Mouse (Mus musculus) heart, adult 2 months (tissue): Measurements from ENCODE around the gene Phf21b. TPM values are rescaled to one million over a fixed set of nuclear protein-coding genes. Genes with fewer than 3 reads are reported as not detected.

Experiments used
- DNase-seq, 2 experiments: peaks; one replicate each; pipeline ENCODE4 v3.0.0; 2021
- H3K27ac ChIP-seq: fragments of 200-600 bp; 2 replicates; pipeline ENCODE4 v1.8.1; 2022
- H3K27me3 ChIP-seq: fragments of 200-500 bp; 2 replicates; pipeline ENCODE4 v1.6.1; 2012; ENCODE audit warnings: mild to moderate bottlenecking, low read length, inconsistent platforms, mixed read lengths; ENCODE audit not compliant: control insufficient read depth, insufficient read depth
- H3K36me3 ChIP-seq: fragments of 200-500 bp; 2 replicates; pipeline ENCODE4 v1.6.1; 2012; ENCODE audit warnings: low read length, inconsistent platforms; ENCODE audit not compliant: control insufficient read depth, insufficient read depth
- H3K4me1 ChIP-seq: fragments of 200-500 bp; 2 replicates; pipeline ENCODE4 v1.6.1; 2011; ENCODE audit warnings: low read length; ENCODE audit not compliant: control insufficient read depth, insufficient read depth
- H3K4me3 ChIP-seq: fragments of 200-600 bp; 2 replicates; pipeline ENCODE4 v1.8.1; 2022
- H3K79me2 ChIP-seq: fragments of 200-500 bp; replicated peaks from 2 replicates; pipeline ENCODE4 v1.6.1; 2012; ENCODE audit warnings: mild to moderate bottlenecking, inconsistent platforms, low read length, moderate library complexity, mixed read lengths; ENCODE audit not compliant: control insufficient read depth, insufficient read depth
- H3K9ac ChIP-seq: fragments of 200-500 bp; 2 replicates; pipeline ENCODE4 v1.6.1; 2012; ENCODE audit warnings: low read depth, mild to moderate bottlenecking, control low read depth, inconsistent platforms, low read length, mixed read lengths
- CTCF ChIP-seq: fragments of 200-600 bp; IDR thresholded peaks from 2 replicates; pipeline ENCODE4 v1.8.1; 2022; ENCODE audit warnings: antibody characterized with exemption, mild to moderate bottlenecking, moderate library complexity
- EP300 ChIP-seq: fragments of 200-500 bp; IDR thresholded peaks from 2 replicates; pipeline ENCODE4 v1.6.1; 2011; ENCODE audit warnings: low read depth, low read length, control low read depth; ENCODE audit not compliant: insufficient read depth
- POLR2A ChIP-seq: fragments of 200-500 bp; IDR thresholded peaks from 2 replicates; pipeline ENCODE4 v1.6.1; 2011; ENCODE audit warnings: mild to moderate bottlenecking, low read depth, low read length, control low read depth; ENCODE audit not compliant: insufficient read depth
- WGBS: fragments of 180-500 bp; shearing (Covaris S2); methylation state at CpG from one replicate; pipeline ENCODE4 v1.1.7; 2018; 5-methylcytosine and 5-hydroxymethylcytosine counted together
- intact Hi-C: fragments of 180-260 bp; cut with DNase I; formaldehyde crosslinking; loops from one replicate; pipeline ENCODE4 v1.15.1; 2025
- polyA plus RNA-seq: library from polyadenylated mRNA; depleted of rRNA; stranded (reverse); fragments of >200 nt; gene quantifications from 2 replicates; pipeline ENCODE4 v1.2.3, GENCODE M21; 2012
- total RNA-seq, 2 experiments: library from RNA; stranded (reverse); gene quantifications; 2 replicates each; pipeline ENCODE4 v1.2.3; 2021

The Phf21b gene
- total and polyA plus RNA-seq, 3 experiments: 1.1 to 3.3 (median 1.1) TPM

- no peak for DNase-seq
- no peak overlapping the region for H3K27ac ChIP-seq
- WGBS: 63% methylated on average over 5 of the region's 5 CpGs
- H3K27me3 ChIP-seq: no peaks in the 10 kb centered on the region
- H3K9ac ChIP-seq: no peak overlapping the region
- intact Hi-C loops: no loop called here
- no peak for TF ChIP-seq POLR2A
- no peak for TF ChIP-seq CTCF
- TF ChIP-seq EP300: no peak
- no peaks in the 10 kb centered on the region for H3K36me3 ChIP-seq
- H3K4me3 ChIP-seq: no peak overlapping the region
- no peaks in the 10 kb centered on the region for H3K79me2 ChIP-seq
- H3K4me1 ChIP-seq: peaks cover 1% of the 10 kb centered on the region; the same call in 1 of the 2 replicates
These were observed 44.7 kb downstream of the Phf21b start for GRCm38 (mm10) chr15:84811126-84811525.

DNA sequence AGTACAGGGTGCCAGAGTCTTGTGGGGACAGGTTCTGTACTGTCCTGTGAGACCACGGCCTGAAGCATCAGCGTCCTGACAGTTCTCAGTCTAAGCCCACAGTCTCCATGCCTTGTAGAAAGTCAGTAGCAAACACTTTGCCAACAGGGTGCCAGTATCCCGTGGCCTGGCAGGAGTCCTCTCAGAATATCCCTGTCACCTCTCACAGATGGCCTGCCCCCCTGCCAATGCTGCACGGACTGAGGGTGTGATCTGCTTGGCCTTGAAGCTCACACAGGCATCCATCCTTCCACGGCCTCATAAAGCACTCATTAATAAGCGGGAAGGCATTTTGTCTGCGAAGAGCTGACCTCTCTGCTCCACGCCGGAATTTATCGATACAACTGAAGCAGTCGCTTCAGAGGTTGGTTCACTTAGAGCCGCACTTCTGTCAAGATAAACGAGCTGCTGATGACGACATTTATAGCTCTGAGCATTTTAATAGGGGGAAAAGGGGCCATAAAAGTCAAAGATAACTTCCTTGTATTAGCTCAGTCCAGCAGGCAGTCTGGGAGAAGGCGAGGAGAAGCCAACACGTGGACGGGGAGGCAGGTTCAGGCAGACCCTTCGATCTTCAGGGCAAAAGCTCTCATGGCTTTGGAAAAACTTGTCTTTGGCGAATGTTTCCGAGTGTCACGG lies 46.4 kb downstream of the Phf21b start:
- 66% methylated on average over 21 of the region's 21 CpGs for WGBS
- Histone ChIP-seq H3K9ac (no peak overlapping the region), H3K27ac (no peak overlapping the region), H3K4me1 (peaks cover 1% of the 10 kb centered on the region; the same call in 1 of the 2 replicates), H3K4me3 (no peak overlapping the region), H3K36me3 (no peaks in the 10 kb centered on the region), H3K79me2 (no peaks in the 10 kb centered on the region), H3K27me3 (no peaks in the 10 kb centered on the region)
- no peak for TF ChIP-seq CTCF
- TF ChIP-seq POLR2A: no peak
- no peak for TF ChIP-seq EP300
- DNase-seq: no peak
- intact Hi-C loops: no loop called here

- no peaks in the 10 kb centered on the region for H3K36me3 ChIP-seq
- H3K4me3 ChIP-seq: no peak overlapping the region
- 40% methylated on average over 3 of the region's 3 CpGs for WGBS
- H3K27me3 ChIP-seq: no peaks in the 10 kb centered on the region
- intact Hi-C loops: loop anchor here (1.0 to 5.0 kb wide), 3 partner anchors 49 to 269 kb away; no protein-coding TSS in a partner anchor
- no peak overlapping the region for H3K9ac ChIP-seq
- no peaks in the 10 kb centered on the region for H3K4me1 ChIP-seq
- no peak overlapping the region for H3K27ac ChIP-seq
- no peaks in the 10 kb centered on the region for H3K79me2 ChIP-seq
- DNase-seq: peak; percentile 46 to 76
- TF ChIP-seq EP300 (peak; percentile 41; the same call in 1 of the 2 replicates), CTCF (peak; percentile 89), POLR2A (no peak)
These were observed 52.2 kb downstream of the Phf21b start for GRCm38 (mm10) chr15:84803685-84804084.

DNA sequence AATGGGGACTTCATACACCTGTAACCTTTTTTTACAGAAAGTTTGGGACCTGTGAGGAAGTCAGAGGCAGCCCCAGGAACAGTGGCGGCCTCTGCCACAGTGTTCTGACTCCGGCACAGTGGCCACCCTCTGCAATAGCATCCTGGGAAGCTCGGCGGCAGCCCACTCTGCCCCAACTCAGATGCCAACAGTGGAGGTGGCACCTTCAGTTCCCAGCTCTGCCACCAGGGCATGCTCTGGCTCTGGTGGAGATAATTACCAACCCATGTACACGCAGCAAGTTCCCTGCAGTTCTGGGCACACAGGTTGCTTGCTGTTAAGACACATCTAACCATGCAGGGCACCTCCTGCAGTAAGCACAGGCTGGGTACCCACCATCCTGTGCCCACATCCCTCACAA lies 55.7 kb downstream of the Phf21b start:
- 72% methylated on average over 5 of the region's 5 CpGs for WGBS
- no peak for DNase-seq
- intact Hi-C loops: loop anchor here (5.0 kb wide), 1 partner anchor 272 kb away; no protein-coding TSS in a partner anchor

DNA sequence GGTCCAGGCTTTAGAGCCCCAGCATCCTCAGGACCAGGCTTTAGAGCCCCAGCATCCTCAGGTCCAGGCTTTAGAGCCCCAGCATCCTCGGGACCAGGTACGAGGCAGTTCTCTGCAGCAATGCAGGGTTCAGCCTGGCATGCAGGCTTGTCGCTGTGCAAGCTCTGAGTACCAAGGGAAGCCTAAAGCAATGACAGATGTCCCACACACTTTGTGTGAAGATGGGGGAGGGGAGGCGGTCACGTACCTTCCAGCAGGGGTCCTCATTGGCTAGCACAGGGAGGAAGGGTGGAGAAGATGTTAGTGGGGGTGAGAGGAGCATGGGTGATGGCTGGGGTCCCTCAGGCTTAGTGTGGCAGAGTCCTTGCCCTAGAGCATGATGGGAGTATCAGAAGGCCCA lies 62.2 kb downstream of the Phf21b start:
- no peak overlapping the region for H3K9ac ChIP-seq
- intact Hi-C loops: no loop called here
- 69% methylated on average over 5 of the region's 5 CpGs for WGBS
- no peaks in the 10 kb centered on the region for H3K36me3 ChIP-seq
- no peak for TF ChIP-seq EP300
- no peak for TF ChIP-seq POLR2A
- TF ChIP-seq CTCF: no peak
- H3K27ac ChIP-seq: no peak overlapping the region
- no peak overlapping the region for H3K4me3 ChIP-seq
- H3K4me1 ChIP-seq: no peaks in the 10 kb centered on the region
- no peak for DNase-seq
- H3K27me3 ChIP-seq: no peaks in the 10 kb centered on the region
- H3K79me2 ChIP-seq: no peaks in the 10 kb centered on the region

More for the DNA sequence above, 55.7 kb downstream of the Phf21b start:
- Histone ChIP-seq H3K9ac (no peak overlapping the region), H3K36me3 (no peaks in the 10 kb centered on the region), H3K27ac (no peak overlapping the region), H3K79me2 (no peaks in the 10 kb centered on the region), H3K27me3 (no peaks in the 10 kb centered on the region), H3K4me3 (no peak overlapping the region), H3K4me1 (no peaks in the 10 kb centered on the region)
- peak; percentile 71 for TF ChIP-seq CTCF
- no peak for TF ChIP-seq POLR2A
- TF ChIP-seq EP300: no peak

- no peak for DNase-seq
- WGBS: 85% methylated on average over 10 of the region's 10 CpGs
- Histone ChIP-seq H3K36me3 (no peaks in the 10 kb centered on the region), H3K4me3 (no peak overlapping the region), H3K79me2 (no peaks in the 10 kb centered on the region), H3K27ac (no peak overlapping the region), H3K9ac (no peak overlapping the region), H3K4me1 (no peaks in the 10 kb centered on the region), H3K27me3 (no peaks in the 10 kb centered on the region)
- TF ChIP-seq CTCF (no peak), EP300 (no peak), POLR2A (no peak)
- intact Hi-C loops: no loop called here
These were observed 68.7 kb downstream of the Phf21b start for GRCm38 (mm10) chr15:84787161-84787560.
